Mouse (Mus musculus): ENCODE results near the gene Minpp1. TPM values are rescaled to one million over a fixed set of nuclear protein-coding genes. Genes with fewer than 3 reads are reported as not detected.

Minpp1 gene
- polyA plus RNA-seq, 1 experiment from 2014 or later = 66.4 TPM

Other genes with a start within 250 kb of the Minpp1 start
- 3.8 and 5.3 TPM in 2 replicates for gene Sgms1, start 96.1 kb upstream of the Minpp1 start, polyA plus RNA-seq (2015; fragmentation: Nextera tagmentation; extraction: Ambion mirVana)
- 150 and 157 TPM in 2 replicates for gene Rpl9-ps6, start 19.2 kb upstream of the Minpp1 start, polyA plus RNA-seq (2015; fragmentation: Nextera tagmentation; extraction: Ambion mirVana)
- gene Papss2, start 110.0 kb downstream of the Minpp1 start, polyA plus RNA-seq (2015; fragmentation: Nextera tagmentation; extraction: Ambion mirVana) = 2.7 TPM in 2 replicates

All from thymus, postnatal 0 days (tissue).